Mouse (Mus musculus): ENCODE results near the gene Snrpe. TPM values are rescaled to one million over a fixed set of nuclear protein-coding genes. Genes with fewer than 3 reads are reported as not detected.
A peak's percentile ranks its signal among the peaks of the same experiment; 100 is the strongest.

The Snrpe gene
- 699 and 775 TPM in 2 replicates for polyA plus RNA-seq (2015; fragmentation: Nextera tagmentation; extraction: Ambion mirVana)

DNA sequence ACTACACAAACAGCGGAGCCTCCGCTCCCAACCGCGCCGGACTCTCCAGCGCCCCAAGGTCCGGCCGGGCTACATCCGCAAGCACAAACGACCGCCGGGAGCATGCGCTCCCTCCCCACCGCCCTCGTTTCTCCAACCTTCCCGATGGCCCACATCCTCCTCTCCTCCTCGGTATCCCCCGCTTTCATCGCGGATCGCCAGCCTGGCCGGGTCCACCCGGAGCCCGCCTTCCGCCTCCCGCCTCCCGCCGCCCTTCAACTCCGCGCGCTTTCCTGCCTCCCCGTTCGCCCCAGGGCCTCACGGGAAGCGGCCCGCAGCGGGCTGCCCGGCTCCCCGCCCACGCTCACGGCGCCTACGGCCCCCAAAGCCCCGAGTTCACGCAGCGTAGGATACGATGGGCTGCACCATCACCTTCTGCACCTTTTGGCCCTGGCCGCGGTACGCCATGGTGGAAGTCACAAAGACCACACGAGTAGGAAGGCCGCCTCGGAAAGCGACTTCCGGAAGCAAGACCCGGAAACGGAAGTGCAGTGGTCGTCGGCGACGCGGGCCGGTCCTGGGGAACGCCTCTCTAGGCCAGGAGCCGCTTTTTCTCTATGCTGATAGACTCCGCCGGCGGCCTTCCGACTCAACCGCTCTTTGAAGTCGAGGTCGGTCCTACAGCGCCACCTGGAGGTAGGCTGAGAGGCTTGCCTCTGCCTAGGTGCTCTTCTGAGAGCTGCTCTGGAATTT lies at the start of gene Snrpe:
Gene Snrpe (minus strand): TSS at position 521 of the 732 bp plus-strand sequence.
- ATAC-seq (replicated peaks; ENCODE audit: low FRiP score) = peak; percentile 98
- peaks cover 52% of the 10 kb centered on the region for H3K36me3 ChIP-seq
- H3K4me1 ChIP-seq = peaks cover 15% of the 10 kb centered on the region
- peak within 1 kb of the TSS; percentile 66 for H3K4me2 ChIP-seq
- H3K27ac ChIP-seq = peak within 1 kb of the TSS; percentile 92
- H3K27me3 ChIP-seq = no peaks in the 10 kb centered on the region
- H3K9me3 ChIP-seq (replicated peaks) = no peaks in the 10 kb centered on the region
- WGBS = under 1% methylated on average over 73 of the region's 73 CpGs
- peak within 1 kb of the TSS; percentile 80 for H3K4me3 ChIP-seq (replicated peaks)
- peak within 1 kb of the TSS; percentile 73 for H3K9ac ChIP-seq

GRCm38 (mm10) chr1:133658878-133659277 lies 48.8 kb upstream of the Snrpe start:
- H3K4me1 ChIP-seq = peaks cover 44% of the 10 kb centered on the region
- no peak overlapping the region for H3K9ac ChIP-seq
- peaks cover 38% of the 10 kb centered on the region for H3K36me3 ChIP-seq
- H3K4me3 ChIP-seq (replicated peaks) = no peak overlapping the region
- peak overlapping the region; percentile 79; the same call in 1 of the 2 replicates for H3K4me2 ChIP-seq
- no peak for ATAC-seq (replicated peaks; ENCODE audit: low FRiP score)
- no peak overlapping the region for H3K27ac ChIP-seq
- H3K9me3 ChIP-seq (replicated peaks) = no peaks in the 10 kb centered on the region
- no peaks in the 10 kb centered on the region for H3K27me3 ChIP-seq
- WGBS = 78% methylated on average over 3 of the region's 3 CpGs

DNA sequence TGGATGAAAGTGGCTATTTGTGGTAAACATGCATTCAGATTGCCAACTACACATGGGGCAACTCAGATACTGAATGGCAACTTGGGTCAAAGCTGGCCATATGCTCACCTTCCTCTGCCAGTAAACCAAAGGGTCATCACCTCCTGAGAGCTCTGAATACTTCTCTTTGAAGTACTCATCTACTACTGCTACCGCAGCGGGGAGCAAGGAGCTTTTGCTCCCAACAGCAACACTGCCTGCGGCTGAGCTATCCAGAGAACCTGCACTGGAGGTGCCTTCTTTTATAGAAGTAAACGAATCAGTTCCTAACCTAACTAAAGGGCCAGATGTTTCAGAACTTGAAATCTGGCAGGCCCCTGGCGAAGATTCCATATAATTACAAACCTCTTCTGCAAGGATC lies 46.7 kb upstream of the Snrpe start:
- WGBS = 38% methylated on average over 5 of the region's 5 CpGs
- no peak for ATAC-seq (replicated peaks; ENCODE audit: low FRiP score)
- no peaks in the 10 kb centered on the region for H3K27me3 ChIP-seq
- no peak overlapping the region for H3K4me3 ChIP-seq (replicated peaks)
- H3K9ac ChIP-seq = no peak overlapping the region
- H3K27ac ChIP-seq = no peak overlapping the region
- H3K9me3 ChIP-seq (replicated peaks) = no peaks in the 10 kb centered on the region
- no peak overlapping the region for H3K4me2 ChIP-seq
- H3K36me3 ChIP-seq = peaks cover 54% of the 10 kb centered on the region
- H3K4me1 ChIP-seq = peaks cover 44% of the 10 kb centered on the region

DNA sequence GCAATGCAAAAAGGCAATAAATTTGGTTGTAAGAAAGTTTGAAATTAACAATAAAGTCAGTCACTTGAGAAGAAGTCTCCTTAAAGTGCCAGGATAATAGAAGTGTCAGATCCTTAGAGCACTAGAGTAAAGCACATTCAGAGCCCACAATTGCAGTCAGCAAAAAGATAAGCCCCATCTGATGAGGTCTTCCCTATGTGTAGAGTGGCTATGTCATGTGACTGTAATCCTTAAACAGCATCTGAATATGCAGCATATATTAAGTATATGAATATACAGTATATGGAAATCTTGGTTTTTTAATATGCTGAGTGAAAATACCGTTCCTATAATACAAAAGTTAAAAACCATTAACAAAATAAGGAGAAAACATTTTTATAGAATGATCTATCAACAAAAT lies 42.9 kb upstream of the Snrpe start:
- Histone ChIP-seq H3K4me1 (peaks cover 24% of the 10 kb centered on the region), H3K36me3 (peaks cover 59% of the 10 kb centered on the region), H3K4me3 (replicated peaks) (no peak overlapping the region), H3K9ac (no peak overlapping the region), H3K27me3 (no peaks in the 10 kb centered on the region), H3K4me2 (no peak overlapping the region), H3K27ac (no peak overlapping the region), H3K9me3 (replicated peaks) (no peaks in the 10 kb centered on the region)
- 92% methylated on average over 1 of the region's 1 CpGs for WGBS
- ATAC-seq (replicated peaks; ENCODE audit: low FRiP score) = no peak

GRCm38 (mm10) chr1:133650288-133651055 lies 40.4 kb upstream of the Snrpe start:
- Histone ChIP-seq H3K4me1 (peaks cover 3% of the 10 kb centered on the region; the same call in 1 of the 2 replicates), H3K4me3 (replicated peaks) (no peak overlapping the region), H3K4me2 (no peak overlapping the region), H3K27me3 (no peaks in the 10 kb centered on the region), H3K27ac (no peak overlapping the region), H3K9ac (no peak overlapping the region), H3K36me3 (peaks cover 67% of the 10 kb centered on the region), H3K9me3 (replicated peaks) (no peaks in the 10 kb centered on the region)
- no peak for ATAC-seq (replicated peaks; ENCODE audit: low FRiP score)
- 94% methylated on average over 7 of the region's 7 CpGs for WGBS

GRCm38 (mm10) chr1:133645652-133646051 lies 35.6 kb upstream of the Snrpe start:
- ATAC-seq (replicated peaks; ENCODE audit: low FRiP score) = no peak
- H3K27ac ChIP-seq = no peak overlapping the region
- H3K4me2 ChIP-seq = no peak overlapping the region
- no peaks in the 10 kb centered on the region for H3K9me3 ChIP-seq (replicated peaks)
- WGBS = 92% methylated on average over 5 of the region's 5 CpGs
- peaks cover 84% of the 10 kb centered on the region for H3K36me3 ChIP-seq
- H3K4me1 ChIP-seq = no peaks in the 10 kb centered on the region
- H3K9ac ChIP-seq = no peak overlapping the region
- no peak overlapping the region for H3K4me3 ChIP-seq (replicated peaks)
- no peaks in the 10 kb centered on the region for H3K27me3 ChIP-seq

DNA sequence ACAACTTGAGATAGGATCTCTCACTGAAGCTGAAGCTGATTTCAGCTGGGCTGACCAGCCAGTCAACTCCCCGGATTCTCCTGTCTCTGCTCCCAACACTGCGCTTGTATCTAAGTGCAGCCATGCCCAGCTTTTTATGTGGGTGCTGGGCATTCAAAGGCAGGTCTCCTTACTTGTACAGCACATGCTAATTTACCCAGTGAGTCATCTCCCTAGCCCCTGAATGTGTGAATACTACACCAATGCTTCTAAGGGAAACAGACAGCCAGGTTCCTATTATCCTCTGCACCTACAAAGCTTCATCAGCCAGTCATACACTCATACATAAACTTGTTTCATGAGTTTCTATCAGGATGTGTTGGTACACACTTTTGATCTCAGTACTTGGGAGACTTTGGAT lies 31.1 kb upstream of the Snrpe start:
- ATAC-seq (replicated peaks; ENCODE audit: low FRiP score) = no peak
- WGBS = 93% methylated on average over 2 of the region's 2 CpGs
- Histone ChIP-seq H3K27me3 (no peaks in the 10 kb centered on the region), H3K27ac (no peak overlapping the region), H3K9me3 (replicated peaks) (no peaks in the 10 kb centered on the region), H3K4me2 (no peak overlapping the region), H3K4me3 (replicated peaks) (no peak overlapping the region), H3K36me3 (peaks cover 98% of the 10 kb centered on the region), H3K9ac (no peak overlapping the region), H3K4me1 (no peaks in the 10 kb centered on the region)

GRCm38 (mm10) chr1:133638517-133638916 lies 28.4 kb upstream of the Snrpe start:
- no peak overlapping the region for H3K4me2 ChIP-seq
- peaks cover 96% of the 10 kb centered on the region for H3K36me3 ChIP-seq
- H3K27ac ChIP-seq = no peak overlapping the region
- no peak overlapping the region for H3K9ac ChIP-seq
- ATAC-seq (replicated peaks; ENCODE audit: low FRiP score) = no peak
- no peaks in the 10 kb centered on the region for H3K27me3 ChIP-seq
- H3K4me1 ChIP-seq = no peaks in the 10 kb centered on the region
- H3K9me3 ChIP-seq (replicated peaks) = no peaks in the 10 kb centered on the region
- H3K4me3 ChIP-seq (replicated peaks) = no peak overlapping the region
- WGBS = 93% methylated on average over 6 of the region's 6 CpGs

- WGBS = 87% methylated on average over 2 of the region's 2 CpGs
- ATAC-seq (replicated peaks; ENCODE audit: low FRiP score) = no peak
Observed at GRCm38 (mm10) chr1:133632168-133632567, 22.1 kb upstream of the Snrpe start.

GRCm38 (mm10) chr1:133625052-133625451 lies 15.0 kb upstream of the Snrpe start:
- Histone ChIP-seq H3K27me3 (no peaks in the 10 kb centered on the region), H3K9ac (no peak overlapping the region), H3K9me3 (replicated peaks) (no peaks in the 10 kb centered on the region), H3K4me1 (no peaks in the 10 kb centered on the region), H3K27ac (no peak overlapping the region), H3K4me3 (replicated peaks) (no peak overlapping the region), H3K36me3 (peaks cover 95% of the 10 kb centered on the region), H3K4me2 (no peak overlapping the region)
- no peak for ATAC-seq (replicated peaks; ENCODE audit: low FRiP score)
- 85% methylated on average over 2 of the region's 2 CpGs for WGBS

More at GRCm38 (mm10) chr1:133632168-133632567, 22.1 kb upstream of the Snrpe start:
- H3K27me3 ChIP-seq = no peaks in the 10 kb centered on the region
- H3K4me3 ChIP-seq (replicated peaks) = no peak overlapping the region
- H3K9me3 ChIP-seq (replicated peaks) = no peaks in the 10 kb centered on the region
- H3K4me1 ChIP-seq = no peaks in the 10 kb centered on the region
- H3K36me3 ChIP-seq = peaks cover 94% of the 10 kb centered on the region
- H3K9ac ChIP-seq = no peak overlapping the region
- no peak overlapping the region for H3K4me2 ChIP-seq
- no peak overlapping the region for H3K27ac ChIP-seq

DNA sequence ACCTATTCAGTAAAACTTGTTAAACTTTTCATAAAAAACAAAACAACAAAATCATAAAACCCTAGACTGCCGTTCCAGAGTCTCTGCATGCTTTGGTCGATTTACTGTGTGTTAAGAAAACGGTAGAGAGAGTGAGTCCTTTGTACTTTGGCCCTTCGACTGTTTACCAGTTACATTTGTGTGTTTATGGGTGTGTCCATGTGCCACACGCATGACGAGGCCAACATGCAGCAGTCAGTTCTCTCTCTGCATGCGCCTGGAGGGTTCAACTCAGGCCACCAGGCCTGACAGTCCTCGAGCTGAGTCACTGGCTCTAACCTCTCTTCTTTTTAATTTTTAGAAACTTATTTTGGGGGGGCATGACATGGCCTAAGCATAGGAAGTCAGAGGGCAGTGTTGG lies 8.2 kb upstream of the Snrpe start:
- Histone ChIP-seq H3K4me3 (replicated peaks) (no peak overlapping the region), H3K9me3 (replicated peaks) (no peaks in the 10 kb centered on the region), H3K4me2 (no peak overlapping the region), H3K4me1 (no peaks in the 10 kb centered on the region), H3K27me3 (no peaks in the 10 kb centered on the region), H3K36me3 (peaks cover 83% of the 10 kb centered on the region), H3K27ac (no peak overlapping the region), H3K9ac (no peak overlapping the region)
- no peak for ATAC-seq (replicated peaks; ENCODE audit: low FRiP score)
- 80% methylated on average over 8 of the region's 8 CpGs for WGBS

DNA sequence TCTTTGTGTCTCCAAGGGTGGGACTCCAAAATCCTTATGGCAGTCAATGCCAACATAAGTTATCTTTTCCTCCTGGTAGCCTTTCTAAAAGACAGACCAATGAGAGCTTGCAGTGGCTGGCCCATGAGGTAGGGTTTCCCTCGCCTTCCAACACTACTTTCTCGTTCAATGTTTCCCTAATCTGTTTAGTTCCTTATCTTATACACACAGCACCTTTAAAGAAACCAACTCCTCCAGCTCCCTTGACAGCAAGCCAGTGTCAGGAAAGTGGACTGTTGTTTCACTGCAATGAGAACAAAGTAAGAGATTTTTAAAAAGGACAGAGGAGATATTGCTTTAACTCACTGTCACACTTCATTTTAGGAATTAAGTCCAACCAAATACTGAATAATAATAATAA lies 7.8 kb upstream of the Snrpe start:
- no peaks in the 10 kb centered on the region for H3K27me3 ChIP-seq
- H3K27ac ChIP-seq = no peak overlapping the region
- peaks cover 79% of the 10 kb centered on the region for H3K36me3 ChIP-seq
- ATAC-seq (replicated peaks; ENCODE audit: low FRiP score) = no peak
- H3K4me2 ChIP-seq = no peak overlapping the region
- no peaks in the 10 kb centered on the region for H3K9me3 ChIP-seq (replicated peaks)
- no peaks in the 10 kb centered on the region for H3K4me1 ChIP-seq
- no peak overlapping the region for H3K9ac ChIP-seq
- 69% methylated on average over 2 of the region's 2 CpGs for WGBS
- H3K4me3 ChIP-seq (replicated peaks) = no peak overlapping the region
